Mouse (Mus musculus): ENCODE measurements around the gene Enkur. TPM values are rescaled to one million over a fixed set of nuclear protein-coding genes. Genes with fewer than 3 reads are reported as not detected.
"Not testable (repeated sequence)": the region's sequence is repeated elsewhere in the genome, so short reads cannot be mapped to it uniquely, and the experiment has no call there.

The Enkur gene
- polyA plus RNA-seq (2016; fragmentation: Nextera tagmentation; extraction: Ambion mirVana): 1.5 and 2.3 TPM in 2 replicates

DNA sequence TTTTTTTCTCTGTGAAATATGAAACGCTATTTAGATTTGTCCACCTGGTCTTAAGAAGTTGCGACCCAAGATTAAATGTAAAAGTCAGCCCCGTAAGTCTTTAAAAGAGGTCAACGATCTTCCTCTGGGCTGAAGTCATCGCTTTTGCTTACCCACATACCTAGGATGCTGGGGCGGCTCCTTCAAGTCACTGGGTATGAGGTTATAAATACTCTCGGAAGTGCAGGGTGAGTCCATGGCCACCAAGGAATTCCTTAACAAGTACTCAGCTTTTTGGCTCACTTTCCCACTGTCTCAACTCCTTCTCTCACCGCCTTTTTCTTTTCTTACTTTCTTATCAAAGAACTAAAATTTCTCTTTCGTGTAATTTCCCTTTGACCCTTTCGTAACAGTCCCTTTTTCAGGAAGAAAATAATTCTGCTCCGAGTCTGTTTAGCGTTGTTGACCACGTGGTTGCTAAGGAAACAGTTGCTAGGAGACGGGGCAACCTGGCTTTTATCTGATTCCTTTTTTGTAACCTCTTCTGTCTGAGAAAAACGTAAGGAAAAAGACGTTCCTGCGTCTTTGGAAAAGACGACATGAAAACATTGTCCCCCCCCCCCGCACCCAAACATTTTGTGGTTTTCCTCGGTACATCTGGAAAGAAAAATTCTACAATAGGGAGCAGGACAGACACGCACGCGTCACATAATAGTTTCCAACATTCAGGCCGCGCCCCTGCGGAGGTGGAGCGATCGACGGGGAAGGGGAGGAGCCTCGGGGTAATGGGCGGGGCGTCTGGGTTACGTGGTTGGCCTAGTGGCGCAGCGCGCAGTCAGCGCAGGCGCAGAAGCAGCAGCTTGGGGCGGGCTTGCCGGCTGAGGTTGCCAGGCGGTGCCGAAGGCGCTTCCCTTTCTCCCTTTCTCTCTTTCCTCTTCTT, at the start of gene Enkur, which contains the start of gene Thnsl1:
Enkur (minus strand) TSS at position 454 of the 919 bp plus-strand sequence.
Thnsl1 (plus strand) TSS at position 813 of the 919 bp plus-strand sequence.
- peak within 1 kb of the TSS; percentile 84 for H3K9ac ChIP-seq
- H3K27me3 ChIP-seq (replicated peaks): no peaks in the 10 kb centered on the region
- peaks cover 9% of the 10 kb centered on the region for H3K4me1 ChIP-seq (replicated peaks)
- H3K9me3 ChIP-seq (replicated peaks): no peaks in the 10 kb centered on the region
- no peaks in the 10 kb centered on the region for H3K36me3 ChIP-seq
- ATAC-seq (ENCODE audit: insufficient number of reproducible peaks, low FRiP score): peak; percentile 99
- H3K4me2 ChIP-seq: peak within 1 kb of the TSS; percentile 87
- H3K4me3 ChIP-seq: peak within 1 kb of the TSS; percentile 82
- H3K27ac ChIP-seq (ENCODE audit: poor library complexity, severe bottlenecking): peak within 1 kb of the TSS; percentile 61
- WGBS: 3% methylated on average over 43 of the region's 43 CpGs

DNA sequence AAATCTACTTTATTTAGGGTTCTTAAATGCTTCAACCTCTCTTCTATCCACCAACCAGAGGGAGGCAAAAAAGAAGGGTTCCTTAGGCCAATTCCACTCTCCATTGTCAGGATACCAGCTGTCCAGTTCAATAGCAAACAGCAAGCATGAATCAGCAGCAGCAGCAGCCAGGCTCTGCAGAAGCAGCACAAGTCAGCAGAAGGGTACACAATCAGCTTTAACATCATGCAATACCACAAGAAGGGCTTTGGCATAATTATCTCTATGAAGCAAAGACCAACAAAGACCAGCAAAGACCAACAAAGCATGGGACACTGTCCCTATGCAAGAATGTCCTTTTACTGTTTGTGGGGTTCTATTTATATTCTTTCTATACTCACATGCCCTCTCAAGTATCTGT, 49.1 kb upstream of the Enkur start:
- no peak overlapping the region for H3K4me2 ChIP-seq
- no peak overlapping the region for H3K4me3 ChIP-seq
- no peak overlapping the region for H3K9ac ChIP-seq
- H3K27ac ChIP-seq (ENCODE audit: poor library complexity, severe bottlenecking): no peak overlapping the region
- no peaks in the 10 kb centered on the region for H3K9me3 ChIP-seq (replicated peaks)
- ATAC-seq (ENCODE audit: insufficient number of reproducible peaks, low FRiP score): 0 out of 2 replicates have a peak, but pooled peaks have one; percentile 66
- H3K27me3 ChIP-seq (replicated peaks): no peaks in the 10 kb centered on the region
- no peaks in the 10 kb centered on the region for H3K36me3 ChIP-seq
- H3K4me1 ChIP-seq (replicated peaks): peaks cover 8% of the 10 kb centered on the region; the same call in 1 of the 2 replicates

DNA sequence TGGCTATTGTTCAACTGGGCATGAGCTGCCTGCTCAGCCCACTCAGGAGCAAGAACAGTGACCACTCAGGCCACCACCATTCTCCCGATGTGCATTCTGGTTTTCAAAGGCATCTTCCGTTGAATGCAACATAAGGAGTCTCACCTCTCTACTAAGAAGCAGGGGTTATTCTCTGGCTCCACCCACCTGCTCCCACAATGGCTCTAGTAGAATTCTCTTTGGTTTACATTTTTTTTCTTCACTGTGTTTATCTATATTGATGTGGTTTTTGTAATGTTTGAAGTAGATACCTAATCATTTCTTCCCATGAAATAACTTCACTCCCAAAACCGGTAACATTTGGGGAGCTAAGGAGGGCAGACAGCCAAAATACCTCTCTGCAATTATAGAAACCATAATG, 48.5 kb upstream of the Enkur start:
- no peak overlapping the region for H3K4me3 ChIP-seq
- no peaks in the 10 kb centered on the region for H3K27me3 ChIP-seq (replicated peaks)
- WGBS: 66% methylated on average over 3 of the region's 3 CpGs
- no peaks in the 10 kb centered on the region for H3K9me3 ChIP-seq (replicated peaks)
- H3K4me1 ChIP-seq (replicated peaks): 0 out of 2 replicates have a peak, but pooled peaks cover 2% of the 10 kb centered on the region
- H3K4me2 ChIP-seq: no peak overlapping the region
- no peaks in the 10 kb centered on the region for H3K36me3 ChIP-seq
- no peak overlapping the region for H3K9ac ChIP-seq
- no peak overlapping the region for H3K27ac ChIP-seq (ENCODE audit: poor library complexity, severe bottlenecking)
- no peak for ATAC-seq (ENCODE audit: insufficient number of reproducible peaks, low FRiP score)

DNA sequence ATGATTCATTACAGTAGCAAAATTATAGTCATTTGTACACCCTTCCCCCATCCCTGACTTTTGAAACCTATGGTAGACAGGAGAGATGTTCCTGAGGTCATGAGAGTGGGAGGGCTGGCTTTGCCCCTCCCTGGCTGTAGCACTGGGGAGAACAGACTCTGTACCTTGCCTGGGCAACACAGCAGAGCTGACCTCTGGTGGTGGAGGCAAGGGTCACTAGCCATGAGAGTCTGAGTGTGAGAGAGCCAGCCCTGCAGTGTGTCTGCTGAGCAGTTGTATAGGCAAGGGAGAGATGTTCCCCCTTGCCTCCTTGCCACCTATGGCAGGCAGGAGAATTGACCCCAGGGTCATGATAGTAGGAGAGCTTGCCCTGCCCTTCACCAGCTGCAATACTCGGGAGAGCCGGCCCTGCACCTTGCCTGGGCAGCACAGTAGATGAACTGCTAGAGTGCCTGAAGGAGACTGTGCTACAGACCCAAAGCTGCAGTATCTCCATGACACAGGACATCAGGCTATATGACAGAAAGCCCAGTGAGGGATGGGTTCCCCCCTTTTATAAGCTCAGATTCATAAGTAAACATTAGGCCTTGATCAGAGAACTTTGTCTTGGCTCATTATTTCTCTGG, 40.4 kb upstream of the Enkur start:
- Histone ChIP-seq H3K4me3 (no peak overlapping the region), H3K27me3 (replicated peaks) (no peaks in the 10 kb centered on the region), H3K9me3 (replicated peaks) (no peaks in the 10 kb centered on the region), H3K9ac (no peak overlapping the region), H3K36me3 (no peaks in the 10 kb centered on the region), H3K4me2 (no peak overlapping the region), H3K27ac (ENCODE audit: poor library complexity, severe bottlenecking) (peak overlapping the region; percentile 49), H3K4me1 (replicated peaks) (peaks cover 11% of the 10 kb centered on the region)
- WGBS: 59% methylated on average over 2 of the region's 2 CpGs
- peak; percentile 25; the same call in 1 of the 2 replicates for ATAC-seq (ENCODE audit: insufficient number of reproducible peaks, low FRiP score)

DNA sequence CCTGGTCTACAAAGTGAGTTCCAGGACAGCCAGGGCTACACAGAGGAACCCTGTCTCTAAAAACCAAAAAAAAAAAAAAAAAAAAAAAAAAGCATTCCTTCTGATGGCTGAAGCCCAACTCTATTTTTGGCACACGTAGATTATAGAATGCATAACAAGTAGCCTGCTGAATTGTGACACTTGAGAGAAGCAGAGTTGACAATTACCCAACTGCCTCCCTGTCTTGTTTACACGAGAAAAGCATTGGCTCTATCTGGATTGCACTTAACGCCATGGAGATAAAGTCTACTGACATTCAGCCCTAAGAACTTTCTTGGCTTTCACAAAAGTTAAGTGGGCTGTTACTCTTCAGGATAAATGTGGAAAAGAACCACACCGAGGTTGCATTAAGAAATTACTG, 39.8 kb upstream of the Enkur start:
- peak overlapping the region; percentile 38; the same call in 1 of the 2 replicates for H3K27ac ChIP-seq (ENCODE audit: poor library complexity, severe bottlenecking)
- peaks cover 11% of the 10 kb centered on the region for H3K4me1 ChIP-seq (replicated peaks)
- no peak overlapping the region for H3K4me2 ChIP-seq
- no peak overlapping the region for H3K9ac ChIP-seq
- no peak overlapping the region for H3K4me3 ChIP-seq
- H3K9me3 ChIP-seq (replicated peaks): no peaks in the 10 kb centered on the region
- H3K27me3 ChIP-seq (replicated peaks): no peaks in the 10 kb centered on the region
- no peak for ATAC-seq (ENCODE audit: insufficient number of reproducible peaks, low FRiP score)
- WGBS: 33% methylated on average over 4 of the region's 4 CpGs
- no peaks in the 10 kb centered on the region for H3K36me3 ChIP-seq

DNA sequence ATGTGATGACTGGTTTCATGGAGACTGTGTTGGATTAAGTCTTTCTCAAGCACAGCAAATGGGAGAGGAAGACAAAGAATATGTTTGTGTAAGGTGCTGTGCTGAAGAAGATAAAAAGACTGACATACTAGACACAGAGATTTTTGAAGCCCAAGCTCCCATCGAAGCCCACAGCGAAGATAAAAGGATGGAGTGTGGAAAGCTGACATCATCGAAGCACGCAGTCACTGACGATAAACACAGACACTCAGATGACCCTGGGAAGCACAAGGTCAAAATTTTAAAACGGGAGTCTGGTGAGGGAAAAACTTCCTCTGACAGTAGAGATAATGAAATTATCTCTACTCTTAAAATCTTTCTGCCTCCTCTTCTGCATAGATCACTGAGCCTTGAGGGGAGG, 38.9 kb upstream of the Enkur start:
- H3K4me2 ChIP-seq; H3K9ac ChIP-seq; H3K36me3 ChIP-seq; ATAC-seq (ENCODE audit: insufficient number of reproducible peaks, low FRiP score); H3K27ac ChIP-seq (ENCODE audit: poor library complexity, severe bottlenecking); H3K4me3 ChIP-seq; H3K9me3 ChIP-seq (replicated peaks); H3K27me3 ChIP-seq (replicated peaks): not testable (repeated sequence)
- peaks cover 11% of the 10 kb centered on the region for H3K4me1 ChIP-seq (replicated peaks)
- 4% methylated on average over 5 of the region's 6 CpGs for WGBS

DNA sequence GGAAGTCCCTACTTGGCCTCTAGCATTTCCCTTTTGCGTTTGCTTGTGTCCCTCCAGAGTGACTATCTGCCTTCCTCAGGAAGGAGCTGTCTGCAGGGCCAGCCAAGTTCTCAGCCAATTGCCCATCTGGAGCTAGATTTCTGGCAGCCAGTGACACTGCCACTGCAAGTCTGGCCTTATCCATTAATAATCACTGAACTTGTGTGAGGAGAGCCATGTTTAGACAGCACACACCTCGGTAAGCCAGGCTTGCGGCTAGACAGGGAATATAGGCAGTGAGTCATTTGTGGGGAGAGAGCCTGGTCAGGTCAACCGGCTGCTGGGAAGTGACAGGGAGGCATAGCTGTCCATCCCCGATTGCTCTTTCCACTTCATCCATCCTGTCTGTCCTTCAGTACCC, 31.7 kb upstream of the Enkur start:
- Histone ChIP-seq H3K27me3 (replicated peaks) (no peaks in the 10 kb centered on the region), H3K4me2 (no peak overlapping the region; the same call in 1 of the 2 replicates), H3K36me3 (no peaks in the 10 kb centered on the region), H3K4me1 (replicated peaks) (peaks cover 13% of the 10 kb centered on the region), H3K9ac (no peak overlapping the region), H3K4me3 (no peak overlapping the region), H3K27ac (ENCODE audit: poor library complexity, severe bottlenecking) (no peak overlapping the region), H3K9me3 (replicated peaks) (no peaks in the 10 kb centered on the region)
- 0 out of 2 replicates have a peak, but pooled peaks have one; percentile 46 for ATAC-seq (ENCODE audit: insufficient number of reproducible peaks, low FRiP score)
- 26% methylated on average over 5 of the region's 5 CpGs for WGBS

DNA sequence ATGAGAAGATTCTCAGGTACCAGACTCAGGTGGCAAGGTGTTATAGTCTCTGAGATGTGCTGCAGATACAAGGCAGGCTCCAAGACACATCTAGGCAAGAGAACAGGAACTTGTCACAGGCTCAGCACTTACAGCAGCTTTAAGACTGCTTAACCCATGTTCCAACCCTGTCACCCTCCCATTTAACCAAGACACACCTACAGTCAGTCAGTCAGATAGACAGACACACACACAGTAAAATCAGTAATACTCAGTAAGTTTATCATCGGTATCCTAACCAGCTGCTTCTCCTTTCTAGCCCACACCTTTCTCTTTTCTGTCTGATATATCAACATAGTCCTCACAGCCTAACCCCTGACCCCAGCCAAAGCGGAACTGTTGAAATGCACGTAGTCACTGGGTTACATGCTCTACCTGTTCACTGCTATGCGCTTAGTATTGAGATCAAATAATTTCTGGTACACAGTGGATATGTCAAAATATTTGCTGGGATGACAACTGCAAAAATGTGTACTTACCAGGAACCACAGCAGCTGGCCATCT, 30.8 kb upstream of the Enkur start:
- no peaks in the 10 kb centered on the region for H3K36me3 ChIP-seq
- no peaks in the 10 kb centered on the region for H3K27me3 ChIP-seq (replicated peaks)
- no peak overlapping the region for H3K9ac ChIP-seq
- H3K4me3 ChIP-seq: no peak overlapping the region
- H3K27ac ChIP-seq (ENCODE audit: poor library complexity, severe bottlenecking): no peak overlapping the region
- no peak for ATAC-seq (ENCODE audit: insufficient number of reproducible peaks, low FRiP score)
- H3K4me2 ChIP-seq: no peak overlapping the region
- WGBS: 87% methylated on average over 4 of the region's 4 CpGs
- peaks cover 16% of the 10 kb centered on the region for H3K4me1 ChIP-seq (replicated peaks)
- no peaks in the 10 kb centered on the region for H3K9me3 ChIP-seq (replicated peaks)

DNA sequence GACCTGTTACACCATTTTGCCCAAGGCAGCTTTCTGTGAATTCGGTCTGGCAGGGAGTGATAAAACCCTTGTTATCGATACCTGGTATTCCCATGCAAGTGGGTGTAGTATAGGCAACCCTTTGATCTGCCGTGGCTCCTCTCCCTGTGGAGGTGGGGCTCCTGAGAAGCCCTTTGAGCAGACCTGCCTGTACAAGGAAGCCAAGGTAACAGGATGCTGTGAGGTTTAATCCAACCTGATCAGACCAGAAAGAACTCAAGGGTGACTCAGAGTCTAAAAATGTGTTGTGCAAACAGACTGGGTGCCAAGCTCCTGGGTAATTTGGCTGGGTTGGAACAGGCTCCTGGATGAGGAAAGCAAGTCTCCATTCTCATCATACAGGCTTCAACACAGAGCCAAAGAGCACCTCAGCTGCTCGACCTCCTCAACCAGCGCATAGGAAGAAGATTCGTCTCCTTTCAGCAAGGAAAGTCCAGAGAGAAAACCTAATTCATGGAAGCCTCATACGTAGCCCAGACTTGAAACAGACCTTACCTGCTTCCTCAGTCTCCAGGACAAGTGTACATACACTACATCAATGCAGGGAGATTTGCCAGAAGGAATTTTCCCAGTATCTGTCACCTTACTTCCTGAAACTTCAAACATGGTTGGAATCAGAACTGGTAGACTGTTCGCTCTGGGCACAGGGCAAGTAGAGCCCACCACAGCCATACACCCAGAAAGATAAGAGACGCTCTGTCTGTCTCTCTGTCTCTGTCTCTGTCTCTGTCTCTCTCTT, 29.9 kb upstream of the Enkur start:
- ATAC-seq (ENCODE audit: insufficient number of reproducible peaks, low FRiP score): peak; percentile 79
- H3K27ac ChIP-seq (ENCODE audit: poor library complexity, severe bottlenecking): no peak overlapping the region
- WGBS: 59% methylated on average over 9 of the region's 9 CpGs

DNA sequence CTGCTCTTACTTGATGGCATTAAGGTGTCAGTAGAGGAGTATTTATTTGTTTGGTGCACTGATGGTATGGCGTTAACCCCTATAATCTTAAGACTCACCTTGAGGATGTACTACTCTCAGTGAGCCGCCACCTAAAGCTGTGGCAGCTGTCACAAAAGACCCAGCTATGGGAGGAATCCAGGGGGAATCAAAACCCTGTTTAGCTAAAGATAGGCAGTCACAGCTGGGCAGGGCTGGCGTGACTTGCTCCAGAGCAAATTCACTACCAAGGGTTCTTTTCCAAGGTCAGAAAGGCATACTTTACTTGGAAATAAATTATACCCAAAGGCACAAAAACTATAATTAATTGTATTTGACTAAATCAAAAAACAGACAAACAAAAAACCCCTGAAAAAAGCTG, 26.0 kb upstream of the Enkur start:
- WGBS: 61% methylated on average over 3 of the region's 3 CpGs
- H3K9me3 ChIP-seq (replicated peaks): no peaks in the 10 kb centered on the region
- H3K9ac ChIP-seq: no peak overlapping the region
- H3K4me2 ChIP-seq: no peak overlapping the region
- no peaks in the 10 kb centered on the region for H3K27me3 ChIP-seq (replicated peaks)
- H3K4me1 ChIP-seq (replicated peaks): peaks cover 9% of the 10 kb centered on the region
- ATAC-seq (ENCODE audit: insufficient number of reproducible peaks, low FRiP score): no peak
- H3K27ac ChIP-seq (ENCODE audit: poor library complexity, severe bottlenecking): no peak overlapping the region
- no peak overlapping the region for H3K4me3 ChIP-seq
- H3K36me3 ChIP-seq: no peaks in the 10 kb centered on the region

More for the DNA sequence above, 29.9 kb upstream of the Enkur start:
- Histone ChIP-seq H3K4me1 (replicated peaks) (peaks cover 23% of the 10 kb centered on the region), H3K4me3 (no peak overlapping the region), H3K9ac (no peak overlapping the region), H3K9me3 (replicated peaks) (no peaks in the 10 kb centered on the region), H3K27me3 (replicated peaks) (no peaks in the 10 kb centered on the region), H3K36me3 (no peaks in the 10 kb centered on the region), H3K4me2 (no peak overlapping the region)

Data from heart, embryonic 12.5 days (tissue).